Mouse (Mus musculus): ENCODE results near the gene Npl.
"Not testable (repeated sequence)": the region's sequence is repeated elsewhere in the genome, so short reads cannot be mapped to it uniquely, and the experiment has no call there.

The Npl gene

GRCm38 (mm10) chr1:153489132-153489531 lies 60.7 kb downstream of the Npl start:
- DNase-seq (ENCODE audit: low spot score) = no peak

- DNase-seq (ENCODE audit: low spot score) = peak; percentile 96
These were observed 62.4 kb downstream of the Npl start, which contains the start of gene Dhx9 for GRCm38 (mm10) chr1:153487500-153487879. Gene Dhx9 (minus strand): TSS chr1:153487660.

- peak; percentile 73 for DNase-seq (ENCODE audit: low spot score)
These were observed 62.9 kb downstream of the Npl start for GRCm38 (mm10) chr1:153486767-153487499.

GRCm38 (mm10) chr1:153486120-153486519 lies 63.7 kb downstream of the Npl start:
- not testable (repeated sequence) for DNase-seq (ENCODE audit: low spot score)

GRCm38 (mm10) chr1:153485201-153485796 lies 64.5 kb downstream of the Npl start:
- no peak for DNase-seq (ENCODE audit: low spot score)

- no peak for DNase-seq (ENCODE audit: low spot score)
These were observed 68.8 kb downstream of the Npl start for GRCm38 (mm10) chr1:153481025-153481412.

- DNase-seq (ENCODE audit: low spot score) = peak; percentile 78
These were observed 69.3 kb downstream of the Npl start for GRCm38 (mm10) chr1:153480386-153481024.

GRCm38 (mm10) chr1:153479296-153479695 lies 70.5 kb downstream of the Npl start:
- DNase-seq (ENCODE audit: low spot score) = no peak

- DNase-seq (ENCODE audit: low spot score) = no peak
These were observed 88.0 kb downstream of the Npl start for GRCm38 (mm10) chr1:153461796-153462195.

- no peak for DNase-seq (ENCODE audit: low spot score)
These were observed 93.7 kb downstream of the Npl start for GRCm38 (mm10) chr1:153456137-153456536.

- no peak for DNase-seq (ENCODE audit: low spot score)
These were observed 96.7 kb downstream of the Npl start for GRCm38 (mm10) chr1:153453146-153453642.

Data from embryo, embryonic 10 days (tissue).